Mouse (Mus musculus): ENCODE results near the gene Tas2r143.

GRCm38 (mm10) chr6:42397041-42397657 is 2.9 kb upstream of the Tas2r143 start:
- TF ChIP-seq CTCF (IDR thresholded peaks at IDR 0.05; ENCODE audit: low read depth, low read length): no peak
- no peak for TF ChIP-seq POLR2A (IDR thresholded peaks at IDR 0.05; ENCODE audit: insufficient read depth, low read length)

Data from ES-Bruce4 (cell line).